Mouse (Mus musculus) megakaryocyte, embryonic 14.5 days (primary cell): ENCODE data around the gene Ppox.

Experiments used
- FLI1 ChIP-seq: IDR thresholded peaks from 2 replicates; pipeline ENCODE4 v1.6.1; 2012; ENCODE audit warnings: low read length, inconsistent platforms, mixed read lengths
- GATA1 ChIP-seq: IDR thresholded peaks from 3 replicates; pipeline ENCODE4 v1.6.1; 2012; ENCODE audit warnings: mixed read lengths, low read length, inconsistent platforms, borderline replicate concordance

- TF ChIP-seq GATA1 (no peak), FLI1 (no peak)
Measured at GRCm38 (mm10) chr1:171251594-171252324, 29.2 kb downstream of the Ppox start.
